Mouse (Mus musculus) layer of hippocampus, adult 18-20 months (tissue): ENCODE results near the gene Fbxw5. TPM values are rescaled to one million over a fixed set of nuclear protein-coding genes. Genes with fewer than 3 reads are reported as not detected.

Experiments used
- DNase-seq, 2 experiments: peaks; one replicate each; pipeline ENCODE4 v3.0.0; 2022; ENCODE audit warnings: low spot score in 2 of 2
- long read RNA-seq: library from polyadenylated mRNA; stranded (forward); transcript quantifications from one replicate; pipeline ENCODE4 v2.0.0, GENCODE M21; 2021
- total RNA-seq, 2 experiments: library from RNA; stranded (reverse); gene quantifications; 2 replicates each; pipeline ENCODE4 v1.2.3; 2021

The Fbxw5 gene
- 100 to 1,000 TPM; 114 to 115 TPM for total RNA-seq
- long read RNA-seq, transcript Fbxw5-201 (9 exons, 2,388 nt), result major isoform, 115 of 209 reads
- long read RNA-seq, transcript Fbxw5-209 (3 exons, 870 nt), result minor isoform, 5 of 209 reads
- long read RNA-seq, partial matches to known transcripts, result 27 of 209 reads
- long read RNA-seq, other reads (novel, unspliced or antisense), result 61 of 209 reads

GRCm38 (mm10) chr2:25500576-25501405 lies at the start of gene Fbxw5:
Fbxw5 (plus strand) TSS chr2:25500750.
- peak; percentile 69 to 90 for DNase-seq

GRCm38 (mm10) chr2:25450853-25451647 lies 49.5 kb upstream of the Fbxw5 start:
- no peak for DNase-seq

GRCm38 (mm10) chr2:25452951-25453350 lies 47.6 kb upstream of the Fbxw5 start:
- no peak for DNase-seq

GRCm38 (mm10) chr2:25456205-25456953 lies 44.2 kb upstream of the Fbxw5 start, which contains the start of gene Clic3:
Clic3 (plus strand) TSS chr2:25456838.
- DNase-seq, result no peak

- DNase-seq, result no peak
Measured at GRCm38 (mm10) chr2:25457022-25457896, 43.3 kb upstream of the Fbxw5 start.

GRCm38 (mm10) chr2:25458911-25459310 lies 41.6 kb upstream of the Fbxw5 start:
- DNase-seq, result no peak

GRCm38 (mm10) chr2:25460135-25460534 lies 40.4 kb upstream of the Fbxw5 start:
- DNase-seq, result no peak

- peak; percentile 89 to 95 for DNase-seq
Measured at GRCm38 (mm10) chr2:25460551-25461309, 39.8 kb upstream of the Fbxw5 start, which contains the start of gene Paxx. Paxx (minus strand) TSS chr2:25461094.

- DNase-seq, result no peak
Measured at GRCm38 (mm10) chr2:25461407-25461806, 39.1 kb upstream of the Fbxw5 start.

GRCm38 (mm10) chr2:25463630-25464029 lies 36.9 kb upstream of the Fbxw5 start:
- DNase-seq, result no peak

- no peak for DNase-seq
Measured at GRCm38 (mm10) chr2:25465256-25465655, 35.3 kb upstream of the Fbxw5 start.

GRCm38 (mm10) chr2:25465816-25466635 lies 34.5 kb upstream of the Fbxw5 start:
- no peak for DNase-seq

GRCm38 (mm10) chr2:25467606-25468303 lies 32.8 kb upstream of the Fbxw5 start:
- DNase-seq, result no peak

GRCm38 (mm10) chr2:25468962-25469915 lies 31.3 kb upstream of the Fbxw5 start:
- DNase-seq, result peak; percentile 33 to 69

GRCm38 (mm10) chr2:25469969-25470368 lies 30.6 kb upstream of the Fbxw5 start, which contains the start of gene Ptgds:
Ptgds (minus strand) TSS chr2:25470046.
- DNase-seq, result no peak

- DNase-seq, result no peak
Measured at GRCm38 (mm10) chr2:25472550-25472949, 28.0 kb upstream of the Fbxw5 start.
